Mouse (Mus musculus): Measurements from ENCODE around the gene Lama1.

- TF ChIP-seq POLR2A (IDR thresholded peaks at IDR 0.05; ENCODE audit: low read depth, low read length) (no peak), CTCF (IDR thresholded peaks at IDR 0.05; ENCODE audit: borderline replicate concordance, insufficient read depth, low read length) (no peak)
These were observed 9.3 kb downstream of the Lama1 start for GRCm38 (mm10) chr17:67706372-67706771.
